Mouse (Mus musculus) stomach, embryonic 14.5 days (tissue): Measurements from ENCODE around the gene Slc17a7. TPM values are rescaled to one million over a fixed set of nuclear protein-coding genes. Genes with fewer than 3 reads are reported as not detected.

ENCODE experiments used
- ATAC-seq: fragments of 200-750 bp; cut with Nextera tagmentation; 2 replicates; pipeline ENCODE4 v1.8.0; 2017; ENCODE audit warnings: low read depth, moderate TSS enrichment; ENCODE audit not compliant: insufficient number of reproducible peaks, insufficient read depth, low FRiP score
- H3K27ac ChIP-seq: fragments of 300-500 bp; sonication (generic); 2 replicates; pipeline ENCODE4 v1.5.1; 2014; ENCODE audit warnings: mild to moderate bottlenecking, low read length, moderate library complexity, mixed read lengths
- H3K27me3 ChIP-seq: fragments of 300-500 bp; sonication (generic); 2 replicates; pipeline ENCODE4 v1.6.1; 2014; ENCODE audit warnings: low read length, control low read depth, mixed read lengths; ENCODE audit not compliant: control insufficient read depth, insufficient read depth
- H3K36me3 ChIP-seq: fragments of 300-500 bp; sonication (generic); 2 replicates; pipeline ENCODE4 v1.6.1; 2014; ENCODE audit warnings: mild to moderate bottlenecking, control low read depth, low read length, moderate library complexity, mixed read lengths; ENCODE audit not compliant: control insufficient read depth, insufficient read depth
- H3K4me1 ChIP-seq: fragments of 300-500 bp; sonication (generic); 2 replicates; pipeline ENCODE4 v1.6.1; 2014; ENCODE audit warnings: low read length, control low read depth, mixed read lengths; ENCODE audit not compliant: control insufficient read depth, insufficient read depth
- H3K4me2 ChIP-seq: fragments of 300-500 bp; sonication (generic); replicated peaks from 2 replicates; pipeline ENCODE4 v1.6.1; 2014; ENCODE audit warnings: low read depth, low read length, control low read depth
- H3K4me3 ChIP-seq: fragments of 300-500 bp; sonication (generic); 2 replicates; pipeline ENCODE4 v1.5.1; 2014; ENCODE audit warnings: low read depth, low read length, control low read depth
- H3K9ac ChIP-seq: fragments of 300-500 bp; sonication (generic); replicated peaks from 2 replicates; pipeline ENCODE4 v1.6.1; 2014; ENCODE audit warnings: low read depth, mild to moderate bottlenecking, control low read depth, low read length, moderate library complexity, mixed read lengths
- H3K9me3 ChIP-seq: fragments of 300-500 bp; sonication (generic); 2 replicates; pipeline ENCODE4 v1.6.1; 2016; ENCODE audit warnings: low read depth, low read length, control low read depth; ENCODE audit not compliant: control insufficient read depth
- WGBS: fragments of 180-500 bp; shearing (Covaris S2); extraction: QIAGEN DNeasy Blood & Tissue Kit; methylation state at CpG from one replicate; pipeline ENCODE4 v1.1.7; 2014; 5-methylcytosine and 5-hydroxymethylcytosine counted together
- polyA plus RNA-seq: library from polyadenylated mRNA; unstranded; fragments of >200 nt; fragmentation: Nextera tagmentation; extraction: Ambion mirVana; gene quantifications from 2 replicates; pipeline ENCODE4 v1.2.1, GENCODE M21; 2014

Gene Slc17a7
- polyA plus RNA-seq, 1 experiment from 2014 or later = not detected

- Histone ChIP-seq H3K27me3 (no peaks in the 10 kb centered on the region), H3K9ac (peak overlapping the region; percentile 48), H3K4me2 (peak overlapping the region; percentile 76), H3K27ac (peak overlapping the region; percentile 92), H3K4me1 (peaks cover 22% of the 10 kb centered on the region), H3K36me3 (peaks cover 27% of the 10 kb centered on the region), H3K9me3 (no peaks in the 10 kb centered on the region), H3K4me3 (peak overlapping the region; percentile 45)
- ATAC-seq = 0 out of 2 replicates have a peak, but pooled peaks have one; percentile 0
- WGBS = 1% methylated on average over 17 of the region's 17 CpGs
These were observed 34.4 kb upstream of the Slc17a7 start for GRCm38 (mm10) chr7:45129318-45129717.

GRCm38 (mm10) chr7:45129776-45130512 is 33.8 kb upstream of the Slc17a7 start:
- Histone ChIP-seq H3K9ac (no peak overlapping the region), H3K27me3 (no peaks in the 10 kb centered on the region), H3K4me1 (peaks cover 22% of the 10 kb centered on the region), H3K36me3 (peaks cover 24% of the 10 kb centered on the region), H3K4me2 (peak overlapping the region; percentile 76), H3K4me3 (peak overlapping the region; percentile 45), H3K9me3 (no peaks in the 10 kb centered on the region), H3K27ac (peak overlapping the region; percentile 92; the same call in 1 of the 2 replicates)
- 53% methylated on average over 15 of the region's 15 CpGs for WGBS
- ATAC-seq = no peak

GRCm38 (mm10) chr7:45131850-45132249 is 31.9 kb upstream of the Slc17a7 start:
- Histone ChIP-seq H3K36me3 (peaks cover 5% of the 10 kb centered on the region), H3K9ac (no peak overlapping the region), H3K4me1 (peaks cover 12% of the 10 kb centered on the region), H3K27ac (no peak overlapping the region), H3K4me3 (no peak overlapping the region), H3K4me2 (no peak overlapping the region), H3K27me3 (no peaks in the 10 kb centered on the region), H3K9me3 (no peaks in the 10 kb centered on the region)
- no peak for ATAC-seq
- WGBS = 72% methylated on average over 11 of the region's 11 CpGs

GRCm38 (mm10) chr7:45133446-45134159 is 30.1 kb upstream of the Slc17a7 start:
- H3K4me3 ChIP-seq = no peak overlapping the region
- H3K27ac ChIP-seq = no peak overlapping the region
- no peak overlapping the region for H3K4me2 ChIP-seq
- H3K27me3 ChIP-seq = no peaks in the 10 kb centered on the region
- no peaks in the 10 kb centered on the region for H3K36me3 ChIP-seq
- WGBS = 73% methylated on average over 8 of the region's 8 CpGs
- peaks cover 5% of the 10 kb centered on the region for H3K4me1 ChIP-seq
- H3K9me3 ChIP-seq = no peaks in the 10 kb centered on the region
- no peak overlapping the region for H3K9ac ChIP-seq
- no peak for ATAC-seq

- ATAC-seq = peak; percentile 4; the same call in 1 of the 2 replicates
- H3K27ac ChIP-seq = no peak overlapping the region
- H3K36me3 ChIP-seq = no peaks in the 10 kb centered on the region
- WGBS = 7% methylated on average over 12 of the region's 12 CpGs
- peaks cover 2% of the 10 kb centered on the region for H3K4me1 ChIP-seq
- H3K4me3 ChIP-seq = no peak overlapping the region
- no peaks in the 10 kb centered on the region for H3K27me3 ChIP-seq
- no peak overlapping the region for H3K4me2 ChIP-seq
- H3K9me3 ChIP-seq = no peaks in the 10 kb centered on the region
- H3K9ac ChIP-seq = no peak overlapping the region
These were observed 29.2 kb upstream of the Slc17a7 start for GRCm38 (mm10) chr7:45134544-45135026.

- H3K27ac ChIP-seq = no peak overlapping the region
- 77% methylated on average over 3 of the region's 3 CpGs for whole genome bisulfite sequencing
- no peaks in the 10 kb centered on the region for H3K9me3 ChIP-seq
- no peaks in the 10 kb centered on the region for H3K36me3 ChIP-seq
- no peak overlapping the region for H3K4me3 ChIP-seq
- no peak for ATAC-seq
- H3K27me3 ChIP-seq = no peaks in the 10 kb centered on the region
- H3K9ac ChIP-seq = no peak overlapping the region
- no peak overlapping the region for H3K4me2 ChIP-seq
- H3K4me1 ChIP-seq = no peaks in the 10 kb centered on the region
These were observed 28.4 kb upstream of the Slc17a7 start for GRCm38 (mm10) chr7:45135370-45135769.

GRCm38 (mm10) chr7:45135993-45136567 is 27.7 kb upstream of the Slc17a7 start, which contains the start of the genes Gm45713 and Flt3l:
Gene Gm45713 (minus strand): TSS chr7:45136231.
Gene Flt3l (minus strand): TSS chr7:45136432.
- H3K36me3 ChIP-seq = no peaks in the 10 kb centered on the region
- H3K4me2 ChIP-seq = peak within 1 kb of the TSS; percentile 54
- 2% methylated on average over 29 of the region's 29 CpGs for WGBS
- peak within 1 kb of the TSS; percentile 43 for H3K9ac ChIP-seq
- H3K9me3 ChIP-seq = no peaks in the 10 kb centered on the region
- H3K4me1 ChIP-seq = no peaks in the 10 kb centered on the region
- no peak within 1 kb of the TSS for H3K27ac ChIP-seq
- no peaks in the 10 kb centered on the region for H3K27me3 ChIP-seq
- peak; percentile 86 for ATAC-seq
- peak within 1 kb of the TSS; percentile 45 for H3K4me3 ChIP-seq
